Mouse (Mus musculus) CH12.LX (cell line): ENCODE data around the gene Apoc2. TPM values are rescaled to one million over a fixed set of nuclear protein-coding genes. Genes with fewer than 3 reads are reported as not detected.

Experiments used
- DNase-seq: peaks from one replicate; pipeline ENCODE4 v3.0.0-alpha.2; 2013; ENCODE audit errors: extremely low read depth
- H3K27ac ChIP-seq: 2 replicates; pipeline ENCODE4 v1.5.1; 2012; ENCODE audit warnings: low read depth, mild to moderate bottlenecking, control low read depth, moderate library complexity; ENCODE audit not compliant: insufficient read depth
- H3K27me3 ChIP-seq: replicated peaks from 2 replicates; pipeline ENCODE3; 2012; ENCODE audit warnings: inconsistent platforms
- H3K36me3 ChIP-seq, 2 experiments: replicated peaks in 1 of 2; 2 replicates each; pipeline versions ENCODE3 to v1.6.1; 2012; ENCODE audit warnings: inconsistent platforms in 1 of 2, low read length in 1 of 2, mild to moderate bottlenecking in 1 of 2, mixed read lengths in 1 of 2, moderate library complexity in 1 of 2; ENCODE audit not compliant: control insufficient read depth in 1 of 2, insufficient read depth in 1 of 2
- H3K4me1 ChIP-seq, 2 experiments: 2 replicates each; pipeline ENCODE4 v1.6.1; 2012; ENCODE audit warnings: inconsistent platforms in 1 of 2, moderate library complexity in 1 of 2; ENCODE audit not compliant: insufficient read depth in 2 of 2, control insufficient read depth in 1 of 2
- H3K4me2 ChIP-seq: 2 replicates; pipeline ENCODE4 v1.6.1; 2012; ENCODE audit warnings: low read depth, mild to moderate bottlenecking, control low read depth; ENCODE audit not compliant: poor library complexity, insufficient read depth, severe bottlenecking
- H3K4me3 ChIP-seq, 3 experiments: fragments of 150-350 bp in 1 of 3; sonication (generic) in 1 of 3; replicated peaks in 1 of 3; 2 replicates each; pipeline versions ENCODE3 to v1.5.1; 2011 to 2012; ENCODE audit warnings: low read depth in 2 of 3, low read length in 2 of 3, mild to moderate bottlenecking in 2 of 3, moderate library complexity in 2 of 3, control low read depth in 1 of 3, improper control_type of control experiment in 1 of 3, inconsistent platforms in 1 of 3, mixed read lengths in 1 of 3; ENCODE audit not compliant: poor library complexity in 1 of 3
- H3K79me2 ChIP-seq: replicated peaks from 2 replicates; pipeline ENCODE4 v1.6.1; 2012; ENCODE audit warnings: mild to moderate bottlenecking, moderate library complexity; ENCODE audit not compliant: control insufficient read depth, poor library complexity, insufficient read depth, severe bottlenecking; ENCODE audit errors: extremely low read depth
- H3K9ac ChIP-seq: 2 replicates; pipeline ENCODE4 v1.6.1; 2012; ENCODE audit warnings: low read depth, mild to moderate bottlenecking, control low read depth, moderate library complexity; ENCODE audit not compliant: insufficient read depth
- H3K9me3 ChIP-seq: replicated peaks from 2 replicates; pipeline ENCODE3; 2012; ENCODE audit warnings: low read length, inconsistent platforms, mixed read lengths
- CHD1 ChIP-seq: IDR thresholded peaks from 2 replicates; pipeline ENCODE4 v1.6.1; 2012; ENCODE audit warnings: low read depth, low read length, improper control_type of control experiment, inconsistent platforms
- CHD2 ChIP-seq: IDR thresholded peaks from 2 replicates; pipeline ENCODE4 v1.6.1; 2011; ENCODE audit warnings: low read length, improper control_type of control experiment
- ELF1 ChIP-seq: IDR thresholded peaks from 2 replicates; pipeline ENCODE4 v1.6.1; 2014; ENCODE audit warnings: low read depth, mild to moderate bottlenecking, inconsistent platforms, low read length, improper control_type of control experiment
- HCFC1 ChIP-seq: IDR thresholded peaks from 2 replicates; pipeline ENCODE4 v1.6.1; 2012; ENCODE audit warnings: low read depth, mild to moderate bottlenecking, inconsistent platforms, low read length, improper control_type of control experiment
- JUN ChIP-seq: IDR thresholded peaks from 2 replicates; pipeline ENCODE4 v1.6.1; 2011; ENCODE audit warnings: low read depth, mild to moderate bottlenecking, low read length, improper control_type of control experiment, moderate library complexity; ENCODE audit not compliant: insufficient read depth
- JUND ChIP-seq: conservative IDR thresholded peaks from 2 replicates; pipeline ENCODE4 v1.6.1; 2011; ENCODE audit warnings: low read depth, low read length, improper control_type of control experiment
- KAT2A ChIP-seq: IDR thresholded peaks from 2 replicates; pipeline ENCODE4 v1.6.1; 2012; ENCODE audit warnings: low read length, improper control_type of control experiment, inconsistent platforms; ENCODE audit not compliant: insufficient replicate concordance
- MAX ChIP-seq: IDR thresholded peaks from 2 replicates; pipeline ENCODE4 v1.6.1; 2011; ENCODE audit warnings: low read length, improper control_type of control experiment
- MAZ ChIP-seq: IDR thresholded peaks from 2 replicates; pipeline ENCODE4 v1.6.1; 2012; ENCODE audit warnings: low read depth, mild to moderate bottlenecking, inconsistent platforms, low read length, improper control_type of control experiment, moderate library complexity
- MXI1 ChIP-seq: IDR thresholded peaks from 2 replicates; pipeline ENCODE4 v1.6.1; 2011; ENCODE audit warnings: mild to moderate bottlenecking, low read depth, low read length, improper control_type of control experiment
- MYC ChIP-seq: IDR thresholded peaks from 2 replicates; pipeline ENCODE4 v1.6.1; 2011; ENCODE audit warnings: low read depth, mild to moderate bottlenecking, improper control_type of control experiment, low read length
- NELFE ChIP-seq: IDR thresholded peaks from 2 replicates; pipeline ENCODE4 v1.6.1; 2011; ENCODE audit warnings: low read depth, low read length, improper control_type of control experiment
- PAX5 ChIP-seq: IDR thresholded peaks from 2 replicates; pipeline ENCODE4 v1.6.1; 2012; ENCODE audit warnings: low read length, inconsistent platforms, mixed read lengths
- POLR2A ChIP-seq: IDR thresholded peaks from 2 replicates; pipeline ENCODE4 v1.6.1; 2011; ENCODE audit warnings: low read depth, mild to moderate bottlenecking, improper control_type of control experiment, low read length
- POLR2AphosphoS2 ChIP-seq: IDR thresholded peaks from 2 replicates; pipeline ENCODE4 v1.6.1; 2011; ENCODE audit warnings: low read depth, low read length, improper control_type of control experiment
- RAD21 ChIP-seq: IDR thresholded peaks from 2 replicates; pipeline ENCODE4 v1.6.1; 2011; ENCODE audit warnings: low read depth, mild to moderate bottlenecking, low read length, improper control_type of control experiment, moderate library complexity
- SIN3A ChIP-seq: IDR thresholded peaks from 2 replicates; pipeline ENCODE4 v1.6.1; 2012; ENCODE audit warnings: low read length, improper control_type of control experiment, inconsistent platforms
- SMC3 ChIP-seq: IDR thresholded peaks from 2 replicates; pipeline ENCODE4 v1.6.1; 2011; ENCODE audit warnings: low read depth, low read length, improper control_type of control experiment
- TBP ChIP-seq: conservative IDR thresholded peaks from 2 replicates; pipeline ENCODE4 v1.6.1; 2011; ENCODE audit warnings: low read depth, low read length, improper control_type of control experiment
- UBTF ChIP-seq: IDR thresholded peaks from 2 replicates; pipeline ENCODE4 v1.6.1; 2012; ENCODE audit warnings: low read depth, mild to moderate bottlenecking, inconsistent platforms, low read length, improper control_type of control experiment, moderate library complexity
- USF1 ChIP-seq: IDR thresholded peaks from 2 replicates; pipeline ENCODE4 v1.6.1; 2014; ENCODE audit warnings: low read depth, mild to moderate bottlenecking, inconsistent platforms, low read length, improper control_type of control experiment
- USF2 ChIP-seq: conservative IDR thresholded peaks from 2 replicates; pipeline ENCODE4 v1.6.1; 2011; ENCODE audit warnings: low read depth, low read length, improper control_type of control experiment
- ZKSCAN1 ChIP-seq: IDR thresholded peaks from 2 replicates; pipeline ENCODE4 v1.6.1; 2012; ENCODE audit warnings: low read depth, inconsistent platforms, low read length, improper control_type of control experiment, borderline replicate concordance
- ZNF384 ChIP-seq: IDR thresholded peaks from 2 replicates; pipeline ENCODE4 v1.6.1; 2012; ENCODE audit warnings: low read depth, low read length, improper control_type of control experiment, inconsistent platforms
- dilution Hi-C: fragments of 300-500 bp; cut with MboI; formaldehyde crosslinking; loops from 2 replicates; pipeline ENCODE4 v1.14.3; 2020; ENCODE audit warnings: low sequenced_read_pairs; ENCODE audit not compliant: extremely low pct_unique_long_range_greater_than_20kb, extremely low pct_ligation_motif_present
- in situ Hi-C: fragments of 300-500 bp; cut with MboI; formaldehyde crosslinking; loops from 3 replicates; pipeline ENCODE4 v1.14.3; 2019; ENCODE audit warnings: low sequenced_read_pairs, low pct_ligation_motif_present, low pct_unique_long_range_greater_than_20kb, mixed read lengths
- polyA plus RNA-seq: library from polyadenylated mRNA; unstranded; fragments of >175 nt; gene quantifications from 2 replicates; pipeline ENCODE4 v1.2.1, GENCODE M21; 2012; ENCODE audit warnings: low read depth; ENCODE audit not compliant: insufficient read length
- total RNA-seq, 2 experiments: library from RNA; depleted of rRNA; stranded (reverse); fragments of 300-350 nt in 1 of 2; fragments of >200 nt in 1 of 2; gene quantifications; 2 replicates each; pipeline ENCODE4 v1.2.3; 2012 to 2014

Gene Apoc2
- total and polyA plus RNA-seq, 3 experiments = not detected

DNA sequence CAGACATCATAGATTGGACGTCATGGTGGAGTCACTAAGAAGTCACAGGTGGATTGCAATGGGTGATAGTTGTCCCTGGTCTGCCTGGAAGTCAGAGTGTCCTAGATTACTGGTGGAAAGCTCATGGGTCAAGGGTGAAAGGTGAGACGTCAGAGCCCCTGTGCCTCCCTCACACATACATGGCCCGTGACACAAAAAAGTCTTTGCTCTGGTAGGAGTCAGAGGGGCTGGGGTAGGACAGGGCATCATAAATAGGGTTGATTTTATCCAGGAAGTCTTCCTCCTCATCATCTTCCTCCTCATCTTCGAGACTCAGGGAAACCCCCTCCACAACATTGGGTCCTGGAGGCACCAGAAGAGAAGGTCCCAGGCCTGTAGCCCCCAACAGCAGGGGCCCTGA is 39.6 kb upstream of the Apoc2 start:
- no peak overlapping the region for H3K4me2 ChIP-seq
- no peak overlapping the region for H3K27ac ChIP-seq
- H3K4me1 ChIP-seq = peaks cover 9 to 33% of the 10 kb centered on the region in 2 experiments; a peak in 3 of 4 replicates
- peaks cover 9% of the 10 kb centered on the region for H3K9me3 ChIP-seq
- peaks cover 12 to 19% of the 10 kb centered on the region in 2 experiments for H3K36me3 ChIP-seq
- TF ChIP-seq ZKSCAN1 (no peak), RAD21 (no peak), MXI1 (no peak), MYC (no peak)
- H3K79me2 ChIP-seq = peaks cover 18% of the 10 kb centered on the region
- no peaks in the 10 kb centered on the region for H3K27me3 ChIP-seq
- H3K4me3 ChIP-seq = no peak overlapping the region
- in situ Hi-C loops = no loop called here
- dilution Hi-C loops = no loop called here
- DNase-seq = no peak
- H3K9ac ChIP-seq = no peak overlapping the region

DNA sequence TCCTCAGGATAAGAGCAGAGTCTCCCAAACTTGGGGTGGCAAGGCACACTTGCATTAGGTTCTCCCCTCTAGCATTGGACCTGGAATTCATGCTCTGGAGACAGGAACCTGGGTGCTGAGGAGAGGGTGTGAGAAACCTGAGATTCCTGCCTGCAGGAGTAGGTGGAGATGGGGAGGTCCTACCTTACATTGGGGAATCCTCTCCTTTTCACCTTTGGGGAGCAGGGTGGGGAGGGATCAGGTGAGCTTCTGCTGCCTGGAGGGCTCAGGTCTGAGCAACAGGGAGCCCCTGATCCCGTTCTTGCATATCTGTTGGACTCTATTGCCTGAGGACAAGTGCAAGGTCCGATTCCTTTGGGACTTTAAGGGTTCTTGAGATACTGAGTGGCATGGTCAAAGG is 39.1 kb upstream of the Apoc2 start:
- peak overlapping the region; percentile 45 for H3K27ac ChIP-seq
- H3K4me1 ChIP-seq = peaks cover 9 to 38% of the 10 kb centered on the region in 2 experiments; a peak in 3 of 4 replicates
- peaks cover 18% of the 10 kb centered on the region for H3K79me2 ChIP-seq
- TF ChIP-seq JUND = no peak
- TF ChIP-seq, all 38 proteins: peak for 0
- Histone ChIP-seq H3K36me3 (peaks cover 17 to 25% of the 10 kb centered on the region in 2 experiments), H3K9me3 (peaks cover 9% of the 10 kb centered on the region), H3K4me2 (peak overlapping the region; percentile 81; the same call in 1 of the 2 replicates), H3K4me3 (peak overlapping the region in 2 of 3 experiments; percentile 52 to 64), H3K9ac (peak overlapping the region; percentile 69), H3K27me3 (no peaks in the 10 kb centered on the region)
- in situ Hi-C loops (no loop called here), dilution Hi-C loops (no loop called here)
- DNase-seq = no peak

DNA sequence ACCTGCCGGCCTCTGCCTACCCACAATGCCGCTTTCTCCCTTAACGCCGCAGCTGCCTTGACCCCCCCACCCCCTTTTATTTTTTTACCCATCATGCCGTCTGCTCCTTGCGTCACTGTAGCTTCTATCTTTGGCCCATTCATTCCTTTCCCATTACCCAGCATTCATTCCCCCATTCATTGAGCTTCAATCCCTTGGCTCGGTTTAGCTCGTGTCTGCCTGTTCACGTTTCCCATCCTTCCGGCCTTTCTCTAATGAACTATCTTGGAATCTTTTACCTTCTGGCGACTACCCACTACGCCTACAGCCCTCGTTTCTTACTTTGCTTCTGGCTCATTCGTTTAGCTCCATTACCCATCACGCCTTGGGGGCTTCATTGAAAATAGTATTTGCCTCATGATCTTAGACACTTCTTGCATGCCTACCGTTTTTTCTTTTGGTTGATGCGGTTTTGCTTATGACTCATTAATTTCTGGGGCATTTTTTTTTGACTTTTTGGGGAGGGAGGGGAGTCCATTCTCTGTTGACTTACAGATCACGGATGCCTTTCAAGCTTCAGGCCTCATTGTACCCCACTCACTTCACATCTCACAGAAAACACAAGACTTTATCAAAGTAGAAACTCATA is 38.4 kb upstream of the Apoc2 start:
- H3K9me3 ChIP-seq = peaks cover 3% of the 10 kb centered on the region
- peak overlapping the region; percentile 69 for H3K9ac ChIP-seq
- H3K4me1 ChIP-seq = peaks cover 9 to 39% of the 10 kb centered on the region in 2 experiments; a peak in 3 of 4 replicates
- dilution Hi-C loops = no loop called here
- H3K4me2 ChIP-seq = peak overlapping the region; percentile 81
- in situ Hi-C loops = no loop called here
- peak; percentile 73 for DNase-seq
- peak overlapping the region; percentile 78 for H3K27ac ChIP-seq
- H3K79me2 ChIP-seq = peaks cover 18% of the 10 kb centered on the region
- H3K27me3 ChIP-seq = no peaks in the 10 kb centered on the region
- peaks cover 22 to 30% of the 10 kb centered on the region in 2 experiments for H3K36me3 ChIP-seq
- H3K4me3 ChIP-seq = peak overlapping the region; percentile 52 to 64 (median 60)
- TF ChIP-seq SIN3A = peak; percentile 90
- no peak; the same call in 1 of the 2 replicates for TF ChIP-seq JUND
- TF ChIP-seq POLR2A = peak; percentile 92
- peak; percentile 93 for TF ChIP-seq MAZ
- TF ChIP-seq HCFC1 = no peak; the same call in 1 of the 2 replicates
- TF ChIP-seq USF1 = no peak
- no peak for TF ChIP-seq ELF1
- 0 out of 2 replicates have a peak, but pooled peaks have one; percentile 2 for TF ChIP-seq JUN
- peak; percentile 66 for TF ChIP-seq ZNF384
- peak; percentile 84 for TF ChIP-seq TBP
- peak; percentile 85 for TF ChIP-seq NELFE
- peak; percentile 73 for TF ChIP-seq MXI1
- peak; percentile 67; the same call in 1 of the 2 replicates for TF ChIP-seq MAX
- no peak for TF ChIP-seq UBTF
- no peak for TF ChIP-seq POLR2AphosphoS2
- TF ChIP-seq RAD21 = no peak
- no peak for TF ChIP-seq CHD1
- no peak; the same call in 1 of the 2 replicates for TF ChIP-seq MYC
- TF ChIP-seq KAT2A = 0 out of 2 replicates have a peak, but pooled peaks have one; percentile 77
- TF ChIP-seq USF2 = no peak
- no peak for TF ChIP-seq SMC3
- TF ChIP-seq PAX5 = no peak
- no peak for TF ChIP-seq ZKSCAN1
- TF ChIP-seq CHD2 = peak; percentile 2; the same call in 1 of the 2 replicates
